Mouse (Mus musculus): ENCODE measurements at regions not wholly inside any gene's neighbourhood (a gene's known extent, or its start where the extent isn't known, plus 50 kb on each side); places are given as distances from the start of the nearest gene placed in this dataset.

- H3K9me3 ChIP-seq = no peaks in the 10 kb centered on the region
- H3K36me3 ChIP-seq (replicated peaks) = no peaks in the 10 kb centered on the region
- no peak overlapping the region for H3K4me3 ChIP-seq
- H3K4me1 ChIP-seq = no peaks in the 10 kb centered on the region
- 69% methylated on average over 2 of the region's 2 CpGs for WGBS
- H3K27me3 ChIP-seq (replicated peaks; ENCODE audit: low read depth, poor library complexity, severe bottlenecking) = no peaks in the 10 kb centered on the region
- DNase-seq (ENCODE audit: low spot score) = no peak
- no peak overlapping the region for H3K27ac ChIP-seq (replicated peaks)
Measured at GRCm38 (mm10) chr12:9857990-9858389, 288.1 kb downstream of the Osr1 start.

- H3K27ac ChIP-seq (replicated peaks) = no peak overlapping the region
- no peaks in the 10 kb centered on the region for H3K4me1 ChIP-seq
- no peak overlapping the region for H3K4me3 ChIP-seq
- H3K27me3 ChIP-seq (replicated peaks; ENCODE audit: low read depth, poor library complexity, severe bottlenecking) = no peaks in the 10 kb centered on the region
- WGBS = 90% methylated on average over 1 of the region's 1 CpGs
- H3K9me3 ChIP-seq = no peaks in the 10 kb centered on the region
- no peak for DNase-seq (ENCODE audit: low spot score)
- no peaks in the 10 kb centered on the region for H3K36me3 ChIP-seq (replicated peaks)
Measured at GRCm38 (mm10) chr12:9862301-9862700, 292.4 kb downstream of the Osr1 start.

- Histone ChIP-seq H3K27me3 (replicated peaks; ENCODE audit: low read depth, poor library complexity, severe bottlenecking) (no peaks in the 10 kb centered on the region), H3K4me3 (no peak overlapping the region), H3K9me3 (no peaks in the 10 kb centered on the region), H3K36me3 (replicated peaks) (no peaks in the 10 kb centered on the region), H3K27ac (replicated peaks) (no peak overlapping the region), H3K4me1 (no peaks in the 10 kb centered on the region)
- no peak for DNase-seq (ENCODE audit: low spot score)
- WGBS = 94% methylated on average over 4 of the region's 4 CpGs
Measured at GRCm38 (mm10) chr12:9872236-9872635, 302.3 kb downstream of the Osr1 start.

GRCm38 (mm10) chr12:9873214-9873613 is 303.3 kb downstream of the Osr1 start:
- Histone ChIP-seq H3K27me3 (replicated peaks; ENCODE audit: low read depth, poor library complexity, severe bottlenecking) (no peaks in the 10 kb centered on the region), H3K4me3 (no peak overlapping the region), H3K9me3 (no peaks in the 10 kb centered on the region), H3K4me1 (no peaks in the 10 kb centered on the region), H3K27ac (replicated peaks) (no peak overlapping the region), H3K36me3 (replicated peaks) (no peaks in the 10 kb centered on the region)
- DNase-seq (ENCODE audit: low spot score) = no peak
- WGBS = 94% methylated on average over 1 of the region's 1 CpGs

- Histone ChIP-seq H3K36me3 (replicated peaks) (no peaks in the 10 kb centered on the region), H3K4me3 (no peak overlapping the region), H3K27ac (replicated peaks) (no peak overlapping the region), H3K4me1 (no peaks in the 10 kb centered on the region), H3K9me3 (no peaks in the 10 kb centered on the region), H3K27me3 (replicated peaks; ENCODE audit: low read depth, poor library complexity, severe bottlenecking) (no peaks in the 10 kb centered on the region)
- 92% methylated on average over 2 of the region's 2 CpGs for WGBS
- DNase-seq (ENCODE audit: low spot score) = no peak
Measured at GRCm38 (mm10) chr12:9874823-9875222, 304.9 kb downstream of the Osr1 start.

- H3K27ac ChIP-seq (replicated peaks) = no peak overlapping the region
- H3K27me3 ChIP-seq (replicated peaks; ENCODE audit: low read depth, poor library complexity, severe bottlenecking) = no peaks in the 10 kb centered on the region
- no peak for DNase-seq (ENCODE audit: low spot score)
- no peak overlapping the region for H3K4me3 ChIP-seq
- no peaks in the 10 kb centered on the region for H3K4me1 ChIP-seq
- WGBS = 90% methylated on average over 2 of the region's 2 CpGs
- H3K9me3 ChIP-seq = no peaks in the 10 kb centered on the region
- H3K36me3 ChIP-seq (replicated peaks) = no peaks in the 10 kb centered on the region
Measured at GRCm38 (mm10) chr12:9881953-9882623, 312.2 kb downstream of the Osr1 start.

- Histone ChIP-seq H3K4me1 (no peaks in the 10 kb centered on the region), H3K4me3 (no peak overlapping the region), H3K27ac (replicated peaks) (no peak overlapping the region), H3K9me3 (no peaks in the 10 kb centered on the region), H3K27me3 (replicated peaks; ENCODE audit: low read depth, poor library complexity, severe bottlenecking) (no peaks in the 10 kb centered on the region), H3K36me3 (replicated peaks) (no peaks in the 10 kb centered on the region)
- DNase-seq (ENCODE audit: low spot score) = no peak
- 64% methylated on average over 1 of the region's 1 CpGs for WGBS
Measured at GRCm38 (mm10) chr12:9883037-9883730, 313.3 kb downstream of the Osr1 start.

GRCm38 (mm10) chr12:9894521-9894920 is 324.6 kb downstream of the Osr1 start:
- Histone ChIP-seq H3K4me3 (no peak overlapping the region), H3K27me3 (replicated peaks; ENCODE audit: low read depth, poor library complexity, severe bottlenecking) (no peaks in the 10 kb centered on the region), H3K4me1 (peaks cover 7% of the 10 kb centered on the region; the same call in 1 of the 2 replicates), H3K9me3 (no peaks in the 10 kb centered on the region), H3K27ac (replicated peaks) (no peak overlapping the region), H3K36me3 (replicated peaks) (no peaks in the 10 kb centered on the region)
- WGBS = 86% methylated on average over 2 of the region's 2 CpGs
- DNase-seq (ENCODE audit: low spot score) = no peak

- Histone ChIP-seq H3K4me1 (peaks cover 7% of the 10 kb centered on the region; the same call in 1 of the 2 replicates), H3K27me3 (replicated peaks; ENCODE audit: low read depth, poor library complexity, severe bottlenecking) (no peaks in the 10 kb centered on the region), H3K36me3 (replicated peaks) (no peaks in the 10 kb centered on the region), H3K9me3 (no peaks in the 10 kb centered on the region), H3K4me3 (no peak overlapping the region), H3K27ac (replicated peaks) (no peak overlapping the region)
- 85% methylated on average over 6 of the region's 6 CpGs for WGBS
- DNase-seq (ENCODE audit: low spot score) = no peak
Measured at GRCm38 (mm10) chr12:9897980-9898379, 328.1 kb downstream of the Osr1 start.

GRCm38 (mm10) chr12:9898420-9898819 is 328.5 kb downstream of the Osr1 start:
- H3K27ac ChIP-seq (replicated peaks) = no peak overlapping the region
- H3K4me1 ChIP-seq = peaks cover 7% of the 10 kb centered on the region; the same call in 1 of the 2 replicates
- no peaks in the 10 kb centered on the region for H3K36me3 ChIP-seq (replicated peaks)
- peak; percentile 27 for DNase-seq (ENCODE audit: low spot score)
- no peaks in the 10 kb centered on the region for H3K27me3 ChIP-seq (replicated peaks; ENCODE audit: low read depth, poor library complexity, severe bottlenecking)
- WGBS = 46% methylated on average over 3 of the region's 3 CpGs
- no peak overlapping the region for H3K4me3 ChIP-seq
- no peaks in the 10 kb centered on the region for H3K9me3 ChIP-seq

- Histone ChIP-seq H3K4me1 (peaks cover 7% of the 10 kb centered on the region; the same call in 1 of the 2 replicates), H3K27me3 (replicated peaks; ENCODE audit: low read depth, poor library complexity, severe bottlenecking) (no peaks in the 10 kb centered on the region), H3K36me3 (replicated peaks) (no peaks in the 10 kb centered on the region), H3K27ac (replicated peaks) (no peak overlapping the region), H3K4me3 (no peak overlapping the region), H3K9me3 (no peaks in the 10 kb centered on the region)
- DNase-seq (ENCODE audit: low spot score) = no peak
- 85% methylated on average over 2 of the region's 2 CpGs for WGBS
Measured at GRCm38 (mm10) chr12:9901948-9902347, 332.0 kb downstream of the Osr1 start.

- Histone ChIP-seq H3K27me3 (replicated peaks; ENCODE audit: low read depth, poor library complexity, severe bottlenecking) (no peaks in the 10 kb centered on the region), H3K27ac (replicated peaks) (no peak overlapping the region), H3K9me3 (no peaks in the 10 kb centered on the region), H3K4me1 (no peaks in the 10 kb centered on the region), H3K4me3 (no peak overlapping the region), H3K36me3 (replicated peaks) (no peaks in the 10 kb centered on the region)
- DNase-seq (ENCODE audit: low spot score) = no peak
- WGBS = 82% methylated on average over 2 of the region's 2 CpGs
Measured at GRCm38 (mm10) chr12:9903702-9904231, 333.9 kb downstream of the Osr1 start.

- Histone ChIP-seq H3K9me3 (0 out of 2 replicates have a peak, but pooled peaks cover 5% of the 10 kb centered on the region), H3K36me3 (replicated peaks) (no peaks in the 10 kb centered on the region), H3K27ac (replicated peaks) (no peak overlapping the region), H3K27me3 (replicated peaks; ENCODE audit: low read depth, poor library complexity, severe bottlenecking) (no peaks in the 10 kb centered on the region), H3K4me3 (no peak overlapping the region), H3K4me1 (no peaks in the 10 kb centered on the region)
- no peak for DNase-seq (ENCODE audit: low spot score)
Measured at GRCm38 (mm10) chr12:9912333-9912732, 342.4 kb downstream of the Osr1 start.

All from embryonic facial prominence, embryonic 10.5 days (tissue).